Mouse (Mus musculus): ENCODE measurements around the gene Adamts15. TPM values are rescaled to one million over a fixed set of nuclear protein-coding genes. Genes with fewer than 3 reads are reported as not detected.
A peak's percentile ranks its signal among the peaks of the same experiment; 100 is the strongest.

Adamts15 gene
- polyA plus RNA-seq, 1 experiment, result 6.2 TPM

DNA sequence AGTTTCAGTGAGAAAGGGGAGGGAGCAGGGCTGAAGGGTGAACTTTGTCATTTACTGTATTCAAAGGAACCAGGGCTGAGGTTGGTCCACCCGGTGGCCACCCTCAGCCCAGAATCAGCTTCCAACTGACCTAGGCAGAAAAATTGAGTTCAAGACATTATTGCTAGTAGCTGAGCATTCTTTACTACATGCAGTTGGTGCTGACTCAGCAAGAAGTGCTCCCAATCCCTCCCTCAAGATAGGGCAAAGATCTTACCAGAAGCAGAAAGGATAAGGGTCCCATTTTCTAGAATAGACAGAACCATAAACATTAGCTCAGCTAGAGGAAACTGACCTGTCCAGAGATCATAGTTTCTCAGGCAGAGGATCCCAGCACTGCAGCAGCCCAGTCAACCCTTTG lies 22.0 kb upstream of the Adamts15 start:
- 4% methylated on average over 1 of the region's 1 CpGs for WGBS
- TF ChIP-seq POLR2A (IDR thresholded peaks at IDR 0.05; ENCODE audit: low read depth, low read length), result no peak
- TF ChIP-seq CTCF (conservative IDR thresholded peaks at IDR 0.05; ENCODE audit: insufficient read depth, insufficient read length, low read depth, low read length), result no peak
- no peaks in the 10 kb centered on the region for H3K36me3 ChIP-seq (ENCODE audit: control insufficient read depth, insufficient read depth, low read length)
- H3K27me3 ChIP-seq (replicated peaks; ENCODE audit: control insufficient read depth, insufficient read depth, low read length), result no peaks in the 10 kb centered on the region
- no peak for DNase-seq
- no peak overlapping the region for H3K4me3 ChIP-seq (ENCODE audit: insufficient read depth, low read depth, low read length)
- H3K4me1 ChIP-seq (ENCODE audit: control insufficient read depth, insufficient read depth, low read length), result peaks cover 4% of the 10 kb centered on the region; the same call in 1 of the 2 replicates
- H3K27ac ChIP-seq (ENCODE audit: insufficient read depth, low read depth, low read length), result no peak overlapping the region

GRCm38 (mm10) chr9:30943341-30943740 lies 21.1 kb upstream of the Adamts15 start:
- H3K36me3 ChIP-seq (ENCODE audit: control insufficient read depth, insufficient read depth, low read length), result no peaks in the 10 kb centered on the region
- peak overlapping the region; percentile 4; the same call in 1 of the 2 replicates for H3K4me3 ChIP-seq (ENCODE audit: insufficient read depth, low read depth, low read length)
- H3K4me1 ChIP-seq (ENCODE audit: control insufficient read depth, insufficient read depth, low read length), result peaks cover 4% of the 10 kb centered on the region; the same call in 1 of the 2 replicates
- TF ChIP-seq CTCF (conservative IDR thresholded peaks at IDR 0.05; ENCODE audit: insufficient read depth, insufficient read length, low read depth, low read length) (no peak), POLR2A (IDR thresholded peaks at IDR 0.05; ENCODE audit: low read depth, low read length) (no peak)
- H3K27ac ChIP-seq (ENCODE audit: insufficient read depth, low read depth, low read length), result no peak overlapping the region
- WGBS, result 2% methylated on average over 14 of the region's 14 CpGs
- no peaks in the 10 kb centered on the region for H3K27me3 ChIP-seq (replicated peaks; ENCODE audit: control insufficient read depth, insufficient read depth, low read length)
- DNase-seq, result no peak

DNA sequence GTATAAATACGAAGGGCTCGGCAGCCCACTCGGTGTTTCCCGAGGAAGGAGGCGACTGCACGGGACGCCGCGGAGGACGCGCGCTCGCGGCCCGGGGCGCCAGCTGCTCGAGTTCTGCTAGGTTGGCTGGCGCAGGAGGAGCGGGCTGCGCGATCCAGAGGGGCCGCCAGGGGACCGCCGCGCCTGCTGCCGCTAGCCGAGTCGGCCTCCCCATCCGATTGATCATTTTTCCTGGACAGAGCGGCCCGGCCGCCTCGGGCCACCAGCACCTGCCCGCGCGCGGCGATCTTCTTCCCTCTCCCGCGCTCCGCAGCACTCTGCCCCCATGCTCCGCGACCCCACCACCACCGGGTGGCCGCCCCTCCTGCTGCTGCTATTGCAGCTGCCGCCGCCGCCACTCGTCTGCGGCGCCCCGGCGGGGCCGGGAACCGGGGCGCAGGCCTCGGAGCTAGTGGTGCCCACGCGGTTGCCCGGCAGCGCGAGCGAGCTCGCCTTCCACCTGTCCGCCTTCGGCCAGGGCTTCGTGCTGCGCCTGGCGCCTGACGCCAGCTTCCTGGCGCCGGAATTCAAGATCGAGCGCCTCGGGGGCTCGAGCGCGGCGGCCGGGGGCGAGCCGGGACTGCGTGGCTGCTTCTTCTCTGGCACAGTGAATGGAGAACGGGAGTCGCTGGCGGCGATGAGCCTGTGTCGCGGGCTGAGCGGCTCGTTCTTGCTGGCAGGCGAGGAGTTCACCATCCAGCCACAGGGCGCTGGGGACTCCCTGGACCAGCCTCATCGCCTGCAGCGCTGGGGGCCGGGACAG lies 20.5 kb upstream of the Adamts15 start, which contains the start of gene Adamts8:
Adamts8 (plus strand) TSS at position 51 of the 802 bp plus-strand sequence.
- H3K27ac ChIP-seq (ENCODE audit: insufficient read depth, low read depth, low read length), result no peak within 1 kb of the TSS
- DNase-seq, result no peak
- under 1% methylated on average over 96 of the region's 96 CpGs for WGBS
- peaks cover 4% of the 10 kb centered on the region; the same call in 1 of the 2 replicates for H3K4me1 ChIP-seq (ENCODE audit: control insufficient read depth, insufficient read depth, low read length)
- no peaks in the 10 kb centered on the region for H3K36me3 ChIP-seq (ENCODE audit: control insufficient read depth, insufficient read depth, low read length)
- H3K4me3 ChIP-seq (ENCODE audit: insufficient read depth, low read depth, low read length), result peak within 1 kb of the TSS; percentile 4; the same call in 1 of the 2 replicates
- H3K27me3 ChIP-seq (replicated peaks; ENCODE audit: control insufficient read depth, insufficient read depth, low read length), result no peaks in the 10 kb centered on the region
- TF ChIP-seq POLR2A (IDR thresholded peaks at IDR 0.05; ENCODE audit: low read depth, low read length) (no peak), CTCF (conservative IDR thresholded peaks at IDR 0.05; ENCODE audit: insufficient read depth, insufficient read length, low read depth, low read length) (0 out of 2 replicates have a peak, but pooled peaks have one; percentile 13)

DNA sequence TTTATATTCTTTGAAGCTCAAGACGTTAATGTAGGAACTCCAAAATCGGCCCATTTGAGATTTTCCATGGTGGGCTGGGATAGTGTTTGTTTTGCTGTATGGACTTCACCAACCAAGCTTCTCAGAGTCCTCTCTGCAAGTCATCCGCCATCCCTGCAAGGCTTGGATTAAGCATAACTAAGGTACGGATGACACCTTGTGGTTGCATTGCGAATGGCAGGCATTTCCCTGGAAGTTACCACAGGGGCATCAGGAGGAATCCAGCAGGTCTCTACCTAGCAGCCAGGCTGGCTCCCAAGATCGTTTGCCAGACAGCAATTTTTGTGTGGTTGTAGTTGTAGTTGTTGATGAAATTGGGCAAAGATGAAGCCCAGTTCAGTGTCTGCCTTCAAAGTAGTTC lies 18.1 kb upstream of the Adamts15 start:
- TF ChIP-seq CTCF (conservative IDR thresholded peaks at IDR 0.05; ENCODE audit: insufficient read depth, insufficient read length, low read depth, low read length) (peak; percentile 99), POLR2A (IDR thresholded peaks at IDR 0.05; ENCODE audit: low read depth, low read length) (no peak)
- no peaks in the 10 kb centered on the region for H3K36me3 ChIP-seq (ENCODE audit: control insufficient read depth, insufficient read depth, low read length)
- peak; percentile 89 for DNase-seq
- H3K27ac ChIP-seq (ENCODE audit: insufficient read depth, low read depth, low read length), result no peak overlapping the region
- no peaks in the 10 kb centered on the region for H3K27me3 ChIP-seq (replicated peaks; ENCODE audit: control insufficient read depth, insufficient read depth, low read length)
- no peak overlapping the region for H3K4me3 ChIP-seq (ENCODE audit: insufficient read depth, low read depth, low read length)
- 4% methylated on average over 6 of the region's 6 CpGs for WGBS
- H3K4me1 ChIP-seq (ENCODE audit: control insufficient read depth, insufficient read depth, low read length), result peaks cover 4% of the 10 kb centered on the region; the same call in 1 of the 2 replicates

- Histone ChIP-seq H3K4me1 (ENCODE audit: control insufficient read depth, insufficient read depth, low read length) (no peaks in the 10 kb centered on the region), H3K27me3 (replicated peaks; ENCODE audit: control insufficient read depth, insufficient read depth, low read length) (no peaks in the 10 kb centered on the region), H3K27ac (ENCODE audit: insufficient read depth, low read depth, low read length) (no peak overlapping the region), H3K36me3 (ENCODE audit: control insufficient read depth, insufficient read depth, low read length) (no peaks in the 10 kb centered on the region), H3K4me3 (ENCODE audit: insufficient read depth, low read depth, low read length) (no peak overlapping the region)
- 19% methylated on average over 9 of the region's 9 CpGs for WGBS
- DNase-seq, result peak; percentile 64
- TF ChIP-seq CTCF (conservative IDR thresholded peaks at IDR 0.05; ENCODE audit: insufficient read depth, insufficient read length, low read depth, low read length) (peak; percentile 75), POLR2A (IDR thresholded peaks at IDR 0.05; ENCODE audit: low read depth, low read length) (no peak)
Measured at GRCm38 (mm10) chr9:30936674-30937438, 14.6 kb upstream of the Adamts15 start.

DNA sequence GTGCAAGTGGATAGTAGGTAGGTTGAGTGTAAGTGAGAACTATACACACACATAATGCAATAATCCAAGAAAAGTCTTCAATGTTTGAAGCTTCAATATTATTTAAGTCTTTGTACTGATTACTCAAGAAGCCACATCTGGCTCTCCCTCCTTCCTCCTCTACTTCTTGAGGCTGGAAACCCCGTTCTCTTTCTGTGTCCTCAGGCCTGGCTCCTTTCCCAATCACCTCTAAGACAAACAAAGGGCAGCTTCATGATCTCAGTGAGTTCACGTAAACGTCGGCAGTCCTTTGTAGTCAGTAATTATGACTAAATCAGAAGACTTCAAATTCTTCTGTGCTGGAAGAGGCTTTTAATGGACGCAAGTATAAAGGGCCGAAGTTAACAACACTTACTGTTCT lies 12.6 kb upstream of the Adamts15 start:
- no peaks in the 10 kb centered on the region for H3K27me3 ChIP-seq (replicated peaks; ENCODE audit: control insufficient read depth, insufficient read depth, low read length)
- H3K4me3 ChIP-seq (ENCODE audit: insufficient read depth, low read depth, low read length), result no peak overlapping the region
- no peaks in the 10 kb centered on the region for H3K36me3 ChIP-seq (ENCODE audit: control insufficient read depth, insufficient read depth, low read length)
- DNase-seq, result no peak
- TF ChIP-seq POLR2A (IDR thresholded peaks at IDR 0.05; ENCODE audit: low read depth, low read length) (no peak), CTCF (conservative IDR thresholded peaks at IDR 0.05; ENCODE audit: insufficient read depth, insufficient read length, low read depth, low read length) (no peak)
- no peaks in the 10 kb centered on the region for H3K4me1 ChIP-seq (ENCODE audit: control insufficient read depth, insufficient read depth, low read length)
- WGBS, result 51% methylated on average over 6 of the region's 6 CpGs
- H3K27ac ChIP-seq (ENCODE audit: insufficient read depth, low read depth, low read length), result no peak overlapping the region

GRCm38 (mm10) chr9:30932346-30932745 lies 10.1 kb upstream of the Adamts15 start:
- Histone ChIP-seq H3K27ac (ENCODE audit: insufficient read depth, low read depth, low read length) (no peak overlapping the region), H3K27me3 (replicated peaks; ENCODE audit: control insufficient read depth, insufficient read depth, low read length) (no peaks in the 10 kb centered on the region), H3K36me3 (ENCODE audit: control insufficient read depth, insufficient read depth, low read length) (no peaks in the 10 kb centered on the region), H3K4me1 (ENCODE audit: control insufficient read depth, insufficient read depth, low read length) (no peaks in the 10 kb centered on the region), H3K4me3 (ENCODE audit: insufficient read depth, low read depth, low read length) (no peak overlapping the region)
- WGBS, result 85% methylated on average over 4 of the region's 4 CpGs
- TF ChIP-seq POLR2A (IDR thresholded peaks at IDR 0.05; ENCODE audit: low read depth, low read length) (no peak), CTCF (conservative IDR thresholded peaks at IDR 0.05; ENCODE audit: insufficient read depth, insufficient read length, low read depth, low read length) (no peak)
- no peak for DNase-seq

All from kidney, adult 2 months (tissue).